Mouse (Mus musculus): ENCODE results near the gene Stam2. TPM values are rescaled to one million over a fixed set of nuclear protein-coding genes. Genes with fewer than 3 reads are reported as not detected.

The Stam2 gene
- polyA plus RNA-seq, 1 experiment = 6.3 TPM

GRCm38 (mm10) chr2:52763891-52764290 lies 21.8 kb upstream of the Stam2 start:
- H3K27ac ChIP-seq (ENCODE audit: control insufficient read depth, insufficient read depth, low read depth, low read length, poor library complexity) = no peak overlapping the region
- WGBS = 86% methylated on average over 14 of the region's 14 CpGs
- H3K4me1 ChIP-seq (ENCODE audit: control insufficient read depth, insufficient read depth, low read length) = no peaks in the 10 kb centered on the region; the same call in 1 of the 2 replicates
- H3K4me3 ChIP-seq (replicated peaks; ENCODE audit: control insufficient read depth, low read depth, low read length) = no peak overlapping the region
- TF ChIP-seq POLR2A (IDR thresholded peaks at IDR 0.05; ENCODE audit: borderline replicate concordance, control insufficient read depth, low read depth, low read length) = no peak
- TF ChIP-seq CTCF (IDR thresholded peaks at IDR 0.05; ENCODE audit: control insufficient read depth, insufficient read depth, low read length) = no peak

GRCm38 (mm10) chr2:52763040-52763736 lies 21.1 kb upstream of the Stam2 start:
- 6% methylated on average over 12 of the region's 12 CpGs for WGBS
- Histone ChIP-seq H3K27ac (ENCODE audit: control insufficient read depth, insufficient read depth, low read depth, low read length, poor library complexity) (no peak overlapping the region), H3K4me3 (replicated peaks; ENCODE audit: control insufficient read depth, low read depth, low read length) (peak overlapping the region; percentile 33), H3K4me1 (ENCODE audit: control insufficient read depth, insufficient read depth, low read length) (no peaks in the 10 kb centered on the region; the same call in 1 of the 2 replicates)
- TF ChIP-seq CTCF (IDR thresholded peaks at IDR 0.05; ENCODE audit: control insufficient read depth, insufficient read depth, low read length) = peak; percentile 86
- TF ChIP-seq POLR2A (IDR thresholded peaks at IDR 0.05; ENCODE audit: borderline replicate concordance, control insufficient read depth, low read depth, low read length) = no peak

GRCm38 (mm10) chr2:52762529-52762928 lies 20.4 kb upstream of the Stam2 start:
- Histone ChIP-seq H3K27ac (ENCODE audit: control insufficient read depth, insufficient read depth, low read depth, low read length, poor library complexity) (no peak overlapping the region), H3K4me3 (replicated peaks; ENCODE audit: control insufficient read depth, low read depth, low read length) (no peak overlapping the region), H3K4me1 (ENCODE audit: control insufficient read depth, insufficient read depth, low read length) (no peaks in the 10 kb centered on the region; the same call in 1 of the 2 replicates)
- TF ChIP-seq CTCF (IDR thresholded peaks at IDR 0.05; ENCODE audit: control insufficient read depth, insufficient read depth, low read length) (no peak), POLR2A (IDR thresholded peaks at IDR 0.05; ENCODE audit: borderline replicate concordance, control insufficient read depth, low read depth, low read length) (no peak)
- WGBS = 6% methylated on average over 7 of the region's 7 CpGs

GRCm38 (mm10) chr2:52758627-52759026 lies 16.5 kb upstream of the Stam2 start:
- peak; percentile 68; the same call in 1 of the 2 replicates for TF ChIP-seq CTCF (IDR thresholded peaks at IDR 0.05; ENCODE audit: control insufficient read depth, insufficient read depth, low read length)
- TF ChIP-seq POLR2A (IDR thresholded peaks at IDR 0.05; ENCODE audit: borderline replicate concordance, control insufficient read depth, low read depth, low read length) = no peak
- Histone ChIP-seq H3K27ac (ENCODE audit: control insufficient read depth, insufficient read depth, low read depth, low read length, poor library complexity) (no peak overlapping the region), H3K4me1 (ENCODE audit: control insufficient read depth, insufficient read depth, low read length) (no peaks in the 10 kb centered on the region; the same call in 1 of the 2 replicates), H3K4me3 (replicated peaks; ENCODE audit: control insufficient read depth, low read depth, low read length) (no peak overlapping the region)
- 22% methylated on average over 10 of the region's 10 CpGs for WGBS

GRCm38 (mm10) chr2:52756691-52757090 lies 14.6 kb upstream of the Stam2 start:
- H3K4me1 ChIP-seq (ENCODE audit: control insufficient read depth, insufficient read depth, low read length) = no peaks in the 10 kb centered on the region
- 8% methylated on average over 3 of the region's 3 CpGs for WGBS

GRCm38 (mm10) chr2:52753573-52754317 lies 11.7 kb upstream of the Stam2 start:
- WGBS = 81% methylated on average over 3 of the region's 3 CpGs
- H3K27ac ChIP-seq (ENCODE audit: control insufficient read depth, insufficient read depth, low read depth, low read length, poor library complexity) = no peak overlapping the region
- no peak overlapping the region for H3K4me3 ChIP-seq (replicated peaks; ENCODE audit: control insufficient read depth, low read depth, low read length)
- no peaks in the 10 kb centered on the region for H3K4me1 ChIP-seq (ENCODE audit: control insufficient read depth, insufficient read depth, low read length)
- TF ChIP-seq POLR2A (IDR thresholded peaks at IDR 0.05; ENCODE audit: borderline replicate concordance, control insufficient read depth, low read depth, low read length) = no peak
- TF ChIP-seq CTCF (IDR thresholded peaks at IDR 0.05; ENCODE audit: control insufficient read depth, insufficient read depth, low read length) = no peak

More at GRCm38 (mm10) chr2:52756691-52757090, 14.6 kb upstream of the Stam2 start:
- Histone ChIP-seq H3K4me3 (replicated peaks; ENCODE audit: control insufficient read depth, low read depth, low read length) (no peak overlapping the region), H3K27ac (ENCODE audit: control insufficient read depth, insufficient read depth, low read depth, low read length, poor library complexity) (no peak overlapping the region)
- no peak for TF ChIP-seq CTCF (IDR thresholded peaks at IDR 0.05; ENCODE audit: control insufficient read depth, insufficient read depth, low read length)
- TF ChIP-seq POLR2A (IDR thresholded peaks at IDR 0.05; ENCODE audit: borderline replicate concordance, control insufficient read depth, low read depth, low read length) = no peak

GRCm38 (mm10) chr2:52744099-52744498 lies 2.0 kb upstream of the Stam2 start:
- Histone ChIP-seq H3K4me1 (ENCODE audit: control insufficient read depth, insufficient read depth, low read length) (no peaks in the 10 kb centered on the region; the same call in 1 of the 2 replicates), H3K27ac (ENCODE audit: control insufficient read depth, insufficient read depth, low read depth, low read length, poor library complexity) (no peak overlapping the region), H3K4me3 (replicated peaks; ENCODE audit: control insufficient read depth, low read depth, low read length) (no peak overlapping the region)
- no peak for TF ChIP-seq POLR2A (IDR thresholded peaks at IDR 0.05; ENCODE audit: borderline replicate concordance, control insufficient read depth, low read depth, low read length)
- TF ChIP-seq CTCF (IDR thresholded peaks at IDR 0.05; ENCODE audit: control insufficient read depth, insufficient read depth, low read length) = no peak

- under 1% methylated on average over 54 of the region's 54 CpGs for WGBS
- H3K4me3 ChIP-seq (replicated peaks; ENCODE audit: control insufficient read depth, low read depth, low read length) = peak overlapping the region; percentile 99
- H3K27ac ChIP-seq (ENCODE audit: control insufficient read depth, insufficient read depth, low read depth, low read length, poor library complexity) = peak overlapping the region; percentile 99
- TF ChIP-seq CTCF (IDR thresholded peaks at IDR 0.05; ENCODE audit: control insufficient read depth, insufficient read depth, low read length) = no peak
- peak; percentile 43; the same call in 1 of the 2 replicates for TF ChIP-seq POLR2A (IDR thresholded peaks at IDR 0.05; ENCODE audit: borderline replicate concordance, control insufficient read depth, low read depth, low read length)
- H3K4me1 ChIP-seq (ENCODE audit: control insufficient read depth, insufficient read depth, low read length) = no peaks in the 10 kb centered on the region; the same call in 1 of the 2 replicates
These were observed 313 bp downstream of the Stam2 start for GRCm38 (mm10) chr2:52741681-52742255.
